Mouse (Mus musculus): ENCODE measurements at regions not wholly inside any gene's neighbourhood (a gene's known extent, or its start where the extent isn't known, plus 50 kb on each side); places are given as distances from the start of the nearest gene placed in this dataset.

DNA sequence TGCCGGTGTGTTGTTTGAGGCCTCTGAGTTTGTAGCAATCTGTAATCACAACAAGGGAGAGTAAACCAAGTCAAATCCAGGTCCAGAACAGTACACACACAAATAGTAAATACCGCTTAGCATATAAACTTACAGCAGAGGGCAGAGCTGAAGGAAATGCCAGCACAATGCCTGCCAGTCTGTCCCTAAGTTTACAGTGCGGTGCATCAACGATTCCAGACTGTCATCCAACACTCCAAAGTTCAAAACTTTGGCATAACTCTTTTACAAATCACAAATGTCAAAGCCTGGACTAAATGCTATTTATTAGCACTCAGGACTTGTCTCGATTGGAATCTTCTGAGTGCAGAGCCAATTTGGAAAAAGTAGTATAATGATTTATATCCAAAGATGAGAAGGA lies 104.7 kb upstream of the Ptpn13 start:
- no peak for ATAC-seq (replicated peaks; ENCODE audit: low read depth, poor library complexity, severe bottlenecking)

DNA sequence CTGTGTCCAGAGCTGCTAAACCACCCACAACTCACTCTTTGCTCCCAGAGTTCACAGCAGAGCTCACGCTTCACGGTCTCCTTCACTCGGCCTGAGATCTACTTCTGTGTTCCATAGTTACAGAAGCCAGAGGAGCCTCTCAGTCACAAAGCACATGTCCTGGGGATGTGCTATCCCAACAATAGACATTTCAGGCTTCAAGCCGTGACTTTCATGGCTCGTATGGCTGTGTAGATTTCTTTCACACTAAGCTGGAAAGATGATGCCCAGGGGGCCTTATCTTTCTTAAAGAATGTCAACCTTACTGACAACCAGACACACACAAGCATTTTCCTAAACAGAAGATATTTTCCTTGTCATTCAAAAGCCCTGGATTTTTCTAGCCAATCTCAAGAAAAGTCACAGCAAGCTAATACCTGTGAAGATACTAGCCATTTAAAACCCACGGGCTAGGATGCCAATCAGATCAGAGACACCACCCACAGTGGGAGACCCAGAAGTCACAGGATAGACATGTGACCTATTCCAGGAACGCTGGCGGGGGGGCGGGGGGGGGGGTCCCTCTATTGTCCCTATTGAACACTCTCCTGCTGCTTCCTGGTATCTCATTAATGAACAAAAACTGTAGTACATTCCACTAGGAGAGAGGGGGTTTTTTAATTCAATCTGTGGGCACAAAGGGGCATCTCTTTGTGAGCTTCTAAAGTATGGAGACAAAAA lies 98.8 kb upstream of the Mapk10 start:
- ATAC-seq (replicated peaks; ENCODE audit: low read depth, poor library complexity, severe bottlenecking): no peak

DNA sequence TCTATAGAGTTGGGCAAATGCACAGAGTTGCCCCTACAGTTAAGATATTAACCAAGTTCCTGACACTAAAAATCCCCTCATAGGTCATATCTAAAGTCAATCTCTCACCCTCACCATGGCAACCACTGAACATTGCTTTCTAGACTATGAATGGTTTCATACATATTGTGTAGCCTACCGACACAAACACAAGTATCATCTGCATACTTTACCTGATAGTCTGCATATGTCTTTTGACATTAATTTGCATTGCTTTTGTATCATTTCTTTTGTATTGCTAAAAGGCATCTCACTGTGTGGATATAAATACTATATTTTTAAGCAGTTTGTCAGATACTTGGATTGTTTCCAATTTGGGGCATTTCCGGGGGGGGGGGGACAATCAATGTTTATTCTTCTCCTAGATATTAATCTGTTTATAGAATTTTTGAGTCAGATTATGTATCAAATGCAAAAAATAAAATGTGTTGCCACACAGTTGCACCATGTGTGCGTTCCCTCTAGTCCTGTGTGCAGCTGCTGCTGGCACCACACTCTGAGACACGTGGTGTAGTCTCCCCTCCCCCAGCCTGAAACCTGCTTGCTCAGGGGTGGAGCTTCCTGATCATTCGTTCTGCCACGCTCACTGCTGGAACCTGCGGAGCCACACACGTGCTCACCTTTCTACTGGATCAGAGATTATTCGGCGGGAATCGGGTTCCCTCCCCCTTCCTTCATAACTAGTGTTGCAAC lies 94.7 kb upstream of the Mapk10 start:
- ATAC-seq (replicated peaks; ENCODE audit: low read depth, poor library complexity, severe bottlenecking): no peak

DNA sequence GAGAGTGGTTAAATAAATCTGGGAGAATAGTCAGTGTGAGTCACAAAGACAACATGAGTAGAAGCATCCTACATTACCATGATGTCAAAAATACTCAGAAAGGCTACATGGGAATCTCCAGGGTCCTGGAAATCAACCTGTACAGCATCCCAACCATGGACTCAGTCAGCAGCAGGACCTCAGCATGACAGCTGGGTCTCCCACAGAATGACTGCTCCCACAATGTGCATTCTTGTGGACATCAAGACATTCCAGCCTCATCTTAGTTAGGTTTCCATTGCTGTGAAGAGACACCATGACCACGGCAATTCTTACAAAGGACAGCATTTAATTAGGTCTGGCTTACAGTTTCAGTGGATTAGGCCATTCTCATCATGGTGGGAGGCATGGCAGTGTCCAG lies 93.8 kb upstream of the Mapk10 start:
- no peak for ATAC-seq (replicated peaks; ENCODE audit: low read depth, poor library complexity, severe bottlenecking)

DNA sequence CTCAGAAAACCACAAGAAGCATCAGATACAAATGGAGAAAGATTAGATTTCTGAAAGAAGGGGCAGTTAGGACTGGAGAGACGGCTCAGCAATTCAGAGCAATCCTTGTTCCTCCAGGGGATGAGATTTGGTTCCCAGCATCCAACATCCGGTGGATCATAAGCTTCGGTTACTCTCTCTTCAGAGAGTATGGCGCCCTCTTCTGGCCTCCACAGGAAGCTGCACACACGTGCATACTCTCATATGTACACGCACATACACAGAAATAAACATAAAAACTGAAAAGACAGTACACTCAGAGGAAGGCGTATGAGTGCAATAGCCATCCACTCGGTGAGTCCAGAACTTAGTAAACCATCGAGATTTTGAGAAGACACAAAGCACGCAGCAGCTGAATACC lies 91.6 kb upstream of the Mapk10 start:
- ATAC-seq (replicated peaks; ENCODE audit: low read depth, poor library complexity, severe bottlenecking): no peak

DNA sequence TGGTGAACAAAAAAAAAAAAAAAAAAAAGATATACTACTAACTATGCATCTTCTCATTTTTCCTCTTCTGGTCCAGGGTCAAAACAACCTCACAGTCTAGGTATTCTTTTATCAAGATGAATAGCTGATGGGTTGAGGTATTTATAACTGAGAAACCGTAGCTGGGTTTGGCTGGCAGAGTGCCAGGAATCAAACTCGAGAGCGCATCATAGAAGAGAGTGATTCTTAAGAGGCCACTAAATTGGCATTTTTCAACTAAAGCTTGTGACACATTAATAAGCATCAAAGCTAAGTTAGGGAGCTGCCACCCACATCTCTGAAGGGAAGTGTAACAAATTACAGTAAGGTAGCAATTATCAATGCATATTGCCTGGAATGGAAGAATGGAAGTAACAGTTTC lies 90.2 kb upstream of the Mapk10 start:
- no peak for ATAC-seq (replicated peaks; ENCODE audit: low read depth, poor library complexity, severe bottlenecking)

DNA sequence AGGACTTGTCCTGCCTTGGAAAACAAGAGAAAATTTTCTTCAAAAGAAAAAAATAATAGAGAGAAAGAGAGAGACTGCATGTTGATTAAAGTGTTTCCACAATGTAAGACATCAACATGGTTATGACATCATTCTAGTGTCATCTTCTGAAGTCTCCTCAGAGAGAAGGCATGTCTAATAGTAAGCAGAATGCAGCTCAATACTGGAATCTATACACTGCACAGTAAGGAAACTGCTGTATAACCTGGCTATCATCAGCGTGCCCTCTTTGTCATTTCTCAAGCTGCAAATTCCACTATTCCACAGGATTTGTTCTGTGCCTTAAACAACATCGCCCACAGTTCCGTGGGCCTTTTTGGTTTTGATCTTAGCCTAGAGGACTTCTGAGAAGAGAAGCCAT lies 82.8 kb upstream of the Mapk10 start:
- no peak for ATAC-seq (replicated peaks; ENCODE audit: low read depth, poor library complexity, severe bottlenecking)

DNA sequence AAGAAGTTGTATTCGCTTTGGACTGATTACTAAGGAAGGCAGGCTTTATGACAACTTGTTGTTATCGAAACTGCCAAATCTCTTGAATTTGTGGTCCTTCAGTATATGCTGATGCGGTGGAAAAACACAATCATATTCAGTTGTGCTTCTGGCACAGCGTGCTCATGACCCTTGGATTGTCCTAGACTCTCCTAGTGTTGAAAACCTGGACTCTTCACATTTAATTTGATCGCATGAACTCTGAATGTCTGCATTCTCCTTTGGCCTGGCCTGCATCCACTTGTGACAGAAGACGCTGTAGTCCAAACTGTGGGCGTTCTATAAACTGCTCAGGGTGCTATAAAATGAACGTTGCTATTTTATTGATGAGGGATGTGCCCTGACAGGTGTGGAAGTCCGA lies 80.6 kb upstream of the Mapk10 start:
- ATAC-seq (replicated peaks; ENCODE audit: low read depth, poor library complexity, severe bottlenecking): no peak

DNA sequence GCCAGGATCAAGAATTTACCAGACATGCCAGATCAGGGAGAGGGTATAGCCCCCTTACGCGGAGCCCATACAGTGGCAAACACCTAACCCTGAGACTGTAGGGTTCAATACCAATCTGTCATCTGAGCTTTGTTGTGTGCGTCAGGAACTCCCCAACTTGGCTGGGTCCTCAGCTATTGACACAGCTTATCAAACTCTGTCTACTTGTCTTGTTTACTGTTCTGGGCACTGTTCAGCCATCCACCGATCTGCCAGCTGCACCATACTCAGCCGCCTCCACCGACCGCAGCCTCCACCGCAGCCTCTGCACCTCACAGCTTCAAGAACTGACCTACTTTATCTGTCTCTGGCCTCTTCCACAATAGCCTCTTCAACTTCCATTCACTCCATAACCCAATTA lies 80.1 kb upstream of the Mapk10 start:
- no peak for ATAC-seq (replicated peaks; ENCODE audit: low read depth, poor library complexity, severe bottlenecking)

DNA sequence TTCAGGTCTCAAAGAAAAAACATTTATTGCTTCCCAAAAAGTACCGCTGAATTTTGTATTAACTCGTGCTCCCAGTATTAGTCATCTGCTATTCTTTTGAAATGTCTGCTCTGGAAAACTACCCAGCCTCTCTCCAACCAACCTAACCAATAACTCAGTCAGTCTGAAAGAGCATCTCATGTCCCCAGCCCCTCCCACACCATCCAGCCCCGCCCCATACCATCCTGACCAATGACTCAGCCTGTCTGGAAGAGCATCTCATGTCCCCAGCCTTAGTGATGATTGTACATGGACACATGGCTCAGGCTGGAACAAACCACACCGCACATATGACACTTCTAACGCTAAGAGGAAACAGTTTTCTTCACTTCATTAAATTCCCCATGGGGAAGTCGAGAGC lies 58.1 kb upstream of the Mapk10 start:
- ATAC-seq (replicated peaks; ENCODE audit: low read depth, poor library complexity, severe bottlenecking): no peak

DNA sequence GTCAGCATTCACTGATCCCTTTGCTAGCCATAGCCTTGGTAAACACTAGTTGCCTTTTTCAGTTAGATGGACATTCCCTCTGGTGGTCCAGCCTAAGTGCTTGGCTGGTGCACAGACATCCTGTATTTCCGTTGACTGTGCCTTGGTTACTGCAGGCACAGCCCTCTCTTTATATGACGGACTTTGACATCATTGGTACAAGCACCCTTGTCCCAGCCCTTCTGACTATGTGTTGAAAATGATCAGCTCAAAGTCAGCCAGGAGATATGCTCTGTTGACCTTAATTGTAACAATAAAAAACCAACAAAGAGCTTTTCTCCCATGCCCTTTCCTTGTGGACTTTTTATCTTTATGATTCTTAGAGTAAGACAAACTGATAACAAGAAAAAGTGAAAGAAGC lies 53.8 kb upstream of the Mapk10 start:
- no peak for ATAC-seq (replicated peaks; ENCODE audit: low read depth, poor library complexity, severe bottlenecking)

DNA sequence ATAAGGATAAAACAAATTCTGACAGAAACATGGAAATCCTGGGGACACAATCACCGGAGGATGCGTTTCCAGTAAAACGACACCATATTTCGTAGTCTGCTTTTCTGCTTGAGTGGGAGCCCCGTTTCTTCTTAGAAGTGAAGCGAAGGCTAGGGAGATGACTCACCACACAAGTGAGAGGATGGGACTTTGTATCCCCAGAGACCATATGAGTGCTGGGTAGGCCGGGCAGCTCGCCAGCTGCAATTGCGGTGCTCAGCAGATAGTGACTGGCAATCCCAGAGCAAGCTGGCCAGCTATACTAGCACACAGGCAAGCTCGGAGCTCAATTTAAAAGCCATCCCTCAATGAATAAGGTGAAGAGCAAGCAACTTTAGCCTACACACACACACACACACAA lies 50.3 kb upstream of the Mapk10 start:
- ATAC-seq (replicated peaks; ENCODE audit: low read depth, poor library complexity, severe bottlenecking): no peak
